Mouse (Mus musculus) spleen, adult 2 months (tissue): ENCODE data around the gene Olfr344.

Experiments
- CTCF ChIP-seq: fragments of 200-500 bp; IDR thresholded peaks from 2 replicates; pipeline ENCODE4 v1.5.1; 2011; ENCODE audit warnings: mild to moderate bottlenecking, inconsistent platforms; ENCODE audit not compliant: insufficient read depth, insufficient read length, insufficient replicate concordance; ENCODE audit errors: extremely low read depth
- POLR2A ChIP-seq: fragments of 200-500 bp; IDR thresholded peaks from 2 replicates; pipeline ENCODE4 v1.6.1; 2011; ENCODE audit warnings: low read depth, low read length, inconsistent platforms

GRCm38 (mm10) chr2:36567845-36568244, 1.4 kb downstream of the Olfr344 start:
- TF ChIP-seq CTCF (no peak), POLR2A (no peak)
